Mouse (Mus musculus) heart, postnatal 36 days (tissue): ENCODE measurements around the gene Lama4. TPM values are rescaled to one million over a fixed set of nuclear protein-coding genes. Genes with fewer than 3 reads are reported as not detected.

Source experiments
- DNase-seq, 2 experiments: peaks; one replicate each; pipeline ENCODE4 v3.0.0; 2021 to 2022
- intact Hi-C: fragments of 180-260 bp; cut with DNase I; formaldehyde crosslinking; loops from one replicate; pipeline ENCODE4 v1.15.1; 2025
- total RNA-seq, 2 experiments: library from RNA; stranded (reverse); gene quantifications; 2 replicates each; pipeline ENCODE4 v1.2.3; 2021

Gene Lama4
- total RNA-seq, 2 experiments from 2014 or later, result 65.8 to 75.2 TPM

- intact Hi-C loops, result no loop called here
- DNase-seq, result no peak
Measured at GRCm38 (mm10) chr10:39140843-39141242, 175.5 kb downstream of the Lama4 start.

GRCm38 (mm10) chr10:39141401-39141800 is 176.1 kb downstream of the Lama4 start:
- DNase-seq, result no peak
- intact Hi-C loops, result no loop called here

GRCm38 (mm10) chr10:39142216-39142615 is 176.9 kb downstream of the Lama4 start:
- no peak for DNase-seq
- intact Hi-C loops, result no loop called here

- intact Hi-C loops, result no loop called here
- no peak for DNase-seq
Measured at GRCm38 (mm10) chr10:39156719-39157118, 191.4 kb downstream of the Lama4 start.

- intact Hi-C loops, result no loop called here
- DNase-seq, result no peak
Measured at GRCm38 (mm10) chr10:39157321-39157720, 192.0 kb downstream of the Lama4 start.

GRCm38 (mm10) chr10:39158306-39158705 is 193.0 kb downstream of the Lama4 start:
- intact Hi-C loops, result no loop called here

More at GRCm38 (mm10) chr10:39158306-39158705, 193.0 kb downstream of the Lama4 start:
- no peak for DNase-seq

Other genes starting within 250 kb of the Lama4 start
- not detected for gene Rfpl4b, start 143.7 kb upstream of the Lama4 start, total RNA-seq
- 1 to 10 TPM; 5.4 to 6.7 TPM for gene Fam229b, start 168.4 kb downstream of the Lama4 start, total RNA-seq
- 1 to 10 TPM; 1.0 to 1.2 TPM for gene Tube1, start 168.5 kb downstream of the Lama4 start, total RNA-seq
- gene Ccn6, start 198.3 kb downstream of the Lama4 start, total RNA-seq, result not detected